9 mouse cellular contexts compared by ENCODE assay signal in genomic region chr17:49394836-49395235, GRCm38 (mm10). TPM values are rescaled to one million over a fixed set of nuclear protein-coding genes. Genes with fewer than 3 reads are reported as not detected.
DNase-seq lines count a peak whose midpoint lies in the region; ATAC-seq and TF ChIP-seq lines count a peak whose summit lies in the region.
"Had no signal": no experiment of that assay in that cellular context is flagged by ENCODE, and none has a peak within 500 bp of the region (broad histone marks: within the 10 kb centered on the region; RNA-seq: fewer than 3 reads in every experiment).

No protein-coding gene starts in this region.

- no peak for TF ChIP-seq POLR2A in CH12.LX (IDR thresholded peaks at IDR 0.05; ENCODE audit: low read depth, low read length)

- DNase-seq in cerebellum, postnatal 14 days = peak; percentile 34 to 42
- DNase-seq in cerebellum, postnatal 36 days = no peak
- DNase-seq in left cerebral cortex, adult 2 months (ENCODE audit: extremely low spot score in 1 of 2, low spot score in 2 of 2) = no peak
- DNase-seq in left cerebral cortex, adult 11 months (ENCODE audit: low spot score) = no peak
- no peak for DNase-seq in CH12.LX (ENCODE audit: extremely low read depth)
- no peak for DNase-seq in urinary bladder, postnatal 14 days (ENCODE audit: low spot score)
- no peak for DNase-seq in forebrain, embryonic 14.5 days (ENCODE audit: low spot score)
- DNase-seq: heart, postnatal 10 days had no signal

- in situ Hi-C loops in CH12.LX (cut with MboI; ENCODE audit: low pct_ligation_motif_present, low pct_unique_long_range_greater_than_20kb, low sequenced_read_pairs) = no loop called here

- peak; percentile 39 for TF ChIP-seq RAD21 in CH12.LX (IDR thresholded peaks at IDR 0.05; ENCODE audit: low read depth, low read length)

- H3K4me1 ChIP-seq in CH12.LX (ENCODE audit: control insufficient read depth in 1 of 2, insufficient read depth in 2 of 2) = no peaks in the 10 kb centered on the region
- no peaks in the 10 kb centered on the region for H3K4me1 ChIP-seq in forebrain, embryonic 14.5 days (ENCODE audit: control insufficient read depth, insufficient read depth, low read length)

- 82% methylated on average over 1 of the region's 1 CpGs for WGBS in forebrain, embryonic 14.5 days

- ATAC-seq in hematopoietic stem cell, adult 5-6 weeks (replicated peaks in 1 of 2; ENCODE audit: insufficient read depth in 1 of 2, low FRiP score in 2 of 2, low TSS enrichment in 1 of 2, low read depth in 1 of 2, poor library complexity in 2 of 2, severe bottlenecking in 2 of 2) = peak; percentile 45 to 75; a peak in 3 of 4 replicates
- no peak for ATAC-seq in forebrain, embryonic 14.5 days

- no peak overlapping the region for H3K9ac ChIP-seq in CH12.LX (ENCODE audit: insufficient read depth, low read depth)
- no peak overlapping the region for H3K9ac ChIP-seq in forebrain, embryonic 14.5 days (ENCODE audit: low read length)

- no peaks in the 10 kb centered on the region for H3K9me3 ChIP-seq in CH12.LX (replicated peaks; ENCODE audit: low read length)
- no peaks in the 10 kb centered on the region for H3K9me3 ChIP-seq in forebrain, embryonic 14.5 days (replicated peaks; ENCODE audit: control insufficient read depth, low read length)

- H3K27me3 ChIP-seq in CH12.LX (replicated peaks) = peaks cover 1% of the 10 kb centered on the region
- H3K27me3 ChIP-seq in forebrain, embryonic 14.5 days (replicated peaks; ENCODE audit: control insufficient read depth, insufficient read depth, low read length) = no peaks in the 10 kb centered on the region

- no peak for TF ChIP-seq EP300 in CH12.LX (IDR thresholded peaks at IDR 0.05; ENCODE audit: low read length)

- no peak overlapping the region for H3K4me2 ChIP-seq in CH12.LX (ENCODE audit: insufficient read depth, low read depth, poor library complexity, severe bottlenecking)
- no peak overlapping the region for H3K4me2 ChIP-seq in forebrain, embryonic 14.5 days (ENCODE audit: low read length)

- H3K27ac ChIP-seq in left cerebral cortex, adult 2 months = no peak overlapping the region
- no peak overlapping the region for H3K27ac ChIP-seq in CH12.LX (ENCODE audit: insufficient read depth, low read depth)
- no peak overlapping the region for H3K27ac ChIP-seq in forebrain, embryonic 14.5 days (ENCODE audit: low read depth, low read length)

- TF ChIP-seq CTCF in left cerebral cortex, adult 2 months (IDR thresholded peaks at IDR 0.05) = peak; percentile 53
- TF ChIP-seq CTCF in CH12.LX (conservative IDR thresholded peaks at IDR 0.05 in 1 of 2, IDR thresholded peaks at IDR 0.05 in 1 of 2; ENCODE audit: low read depth in 2 of 2, low read length in 2 of 2) = peak in 1 of 2 experiments; percentile 54; a peak in 2 of 4 replicates

- no peaks in the 10 kb centered on the region for H3K79me2 ChIP-seq in CH12.LX (replicated peaks; ENCODE audit: control insufficient read depth, extremely low read depth, insufficient read depth, poor library complexity, severe bottlenecking)

- no peaks in the 10 kb centered on the region for H3K36me3 ChIP-seq in CH12.LX (replicated peaks in 1 of 2; ENCODE audit: control insufficient read depth in 1 of 2, insufficient read depth in 1 of 2, low read length in 1 of 2)
- no peaks in the 10 kb centered on the region for H3K36me3 ChIP-seq in forebrain, embryonic 14.5 days (ENCODE audit: control insufficient read depth, insufficient read depth, low read length)

- no peak overlapping the region for H3K4me3 ChIP-seq in left cerebral cortex, adult 2 months
- H3K4me3 ChIP-seq in CH12.LX (replicated peaks in 1 of 3; ENCODE audit: low read depth in 2 of 3, low read length in 2 of 3, poor library complexity in 1 of 3) = no peak overlapping the region
- H3K4me3 ChIP-seq in forebrain, embryonic 14.5 days (ENCODE audit: low read depth, low read length) = no peak overlapping the region

- dilution Hi-C loops in CH12.LX (cut with MboI; ENCODE audit: extremely low pct_ligation_motif_present, extremely low pct_unique_long_range_greater_than_20kb, low sequenced_read_pairs) = no loop called here

- intact Hi-C loops in left cerebral cortex, adult 2 months (cut with DNase I) = no loop called here

TF ChIP-seq in CH12.LX, 34 proteins besides CTCF, POLR2A, EP300 and RAD21:
- peak; percentile 27 for TF ChIP-seq SMC3 (IDR thresholded peaks at IDR 0.05; ENCODE audit: low read depth, low read length)
- no peak for TF ChIP-seq ZNF384 (IDR thresholded peaks at IDR 0.05; ENCODE audit: low read depth, low read length)
- TF ChIP-seq MAX (IDR thresholded peaks at IDR 0.05; ENCODE audit: low read length) = no peak

RNA-seq across cellular contexts. Expression of gene Mocs1, which starts 33.3 kb away (rescaled TPM):
- 10 to 100 TPM; 13.9 to 15.6 TPM for total RNA-seq in left cerebral cortex, adult 2 months (2021)
- total RNA-seq in CH12.LX (2012; rRNA removed) = 6.4 and 7.3 TPM in 2 replicates
- total RNA-seq in CH12.LX (2014; rRNA removed) = 2.9 and 3.7 TPM in 2 replicates
- polyA plus RNA-seq in CH12.LX (2012; ENCODE audit: insufficient read length, low read depth) = 8.8 and 9.4 TPM in 2 replicates
- total RNA-seq in hematopoietic stem cell, adult 5-6 weeks (2017) = 13.6 and 16.8 TPM in 2 replicates
- 3.6 and 4.2 TPM in 2 replicates for polyA plus RNA-seq in forebrain, embryonic 14.5 days (2014; fragmentation: Nextera tagmentation; extraction: Ambion mirVana)

Comparison
In these comparisons a context has a peak if more than half of its experiments do, and no peak if none do; other contexts are left out.
1. DNase-seq: peak in cerebellum, postnatal 14 days (2 of 2); none in cerebellum, postnatal 36 days (0 of 2), left cerebral cortex, adult 2 months (0 of 2), left cerebral cortex, adult 11 months (single experiment), CH12.LX (single experiment), urinary bladder, postnatal 14 days (single experiment) and forebrain, embryonic 14.5 days (single experiment).